Mouse (Mus musculus) neural tube, embryonic 12.5 days (tissue): ENCODE measurements around the gene Cmc4. TPM values are rescaled to one million over a fixed set of nuclear protein-coding genes. Genes with fewer than 3 reads are reported as not detected.

Experiments used
- ATAC-seq: fragments of 200-750 bp; cut with Nextera tagmentation; 2 replicates; pipeline ENCODE4 v1.8.0; 2017; ENCODE audit warnings: low read depth, mild to moderate bottlenecking, moderate TSS enrichment, moderate library complexity; ENCODE audit not compliant: low FRiP score
- H3K27ac ChIP-seq: fragments of 300-500 bp; sonication (generic); 2 replicates; pipeline ENCODE4 v1.5.1; 2016
- H3K27me3 ChIP-seq: fragments of 300-500 bp; sonication (generic); replicated peaks from 2 replicates; pipeline ENCODE4 v1.6.1; 2016; ENCODE audit warnings: mild to moderate bottlenecking
- H3K36me3 ChIP-seq: fragments of 300-500 bp; sonication (generic); 2 replicates; pipeline ENCODE4 v1.6.1; 2016; ENCODE audit warnings: mild to moderate bottlenecking
- H3K4me1 ChIP-seq: fragments of 300-500 bp; sonication (generic); 2 replicates; pipeline ENCODE4 v1.6.1; 2016
- H3K4me2 ChIP-seq: fragments of 300-500 bp; sonication (generic); replicated peaks from 2 replicates; pipeline ENCODE4 v1.6.1; 2016; ENCODE audit warnings: mild to moderate bottlenecking
- H3K4me3 ChIP-seq: fragments of 300-500 bp; sonication (generic); 2 replicates; pipeline ENCODE4 v1.5.1; 2016
- H3K9ac ChIP-seq: fragments of 300-500 bp; sonication (generic); 2 replicates; pipeline ENCODE4 v1.6.1; 2016; ENCODE audit warnings: mild to moderate bottlenecking
- H3K9me3 ChIP-seq: fragments of 300-500 bp; sonication (generic); 2 replicates; pipeline ENCODE4 v1.6.1; 2016; ENCODE audit warnings: mild to moderate bottlenecking
- WGBS: fragments of 180-500 bp; shearing (Covaris S2); methylation state at CpG from one replicate; pipeline ENCODE4 v1.1.7; 2016; 5-methylcytosine and 5-hydroxymethylcytosine counted together
- polyA plus RNA-seq: library from polyadenylated mRNA; unstranded; fragments of >200 nt; fragmentation: Nextera tagmentation; extraction: Ambion mirVana; gene quantifications from 2 replicates; pipeline ENCODE4 v1.2.1, GENCODE M21; 2016

Cmc4 gene
- 18.2 and 21.5 TPM in 2 replicates for polyA plus RNA-seq

DNA sequence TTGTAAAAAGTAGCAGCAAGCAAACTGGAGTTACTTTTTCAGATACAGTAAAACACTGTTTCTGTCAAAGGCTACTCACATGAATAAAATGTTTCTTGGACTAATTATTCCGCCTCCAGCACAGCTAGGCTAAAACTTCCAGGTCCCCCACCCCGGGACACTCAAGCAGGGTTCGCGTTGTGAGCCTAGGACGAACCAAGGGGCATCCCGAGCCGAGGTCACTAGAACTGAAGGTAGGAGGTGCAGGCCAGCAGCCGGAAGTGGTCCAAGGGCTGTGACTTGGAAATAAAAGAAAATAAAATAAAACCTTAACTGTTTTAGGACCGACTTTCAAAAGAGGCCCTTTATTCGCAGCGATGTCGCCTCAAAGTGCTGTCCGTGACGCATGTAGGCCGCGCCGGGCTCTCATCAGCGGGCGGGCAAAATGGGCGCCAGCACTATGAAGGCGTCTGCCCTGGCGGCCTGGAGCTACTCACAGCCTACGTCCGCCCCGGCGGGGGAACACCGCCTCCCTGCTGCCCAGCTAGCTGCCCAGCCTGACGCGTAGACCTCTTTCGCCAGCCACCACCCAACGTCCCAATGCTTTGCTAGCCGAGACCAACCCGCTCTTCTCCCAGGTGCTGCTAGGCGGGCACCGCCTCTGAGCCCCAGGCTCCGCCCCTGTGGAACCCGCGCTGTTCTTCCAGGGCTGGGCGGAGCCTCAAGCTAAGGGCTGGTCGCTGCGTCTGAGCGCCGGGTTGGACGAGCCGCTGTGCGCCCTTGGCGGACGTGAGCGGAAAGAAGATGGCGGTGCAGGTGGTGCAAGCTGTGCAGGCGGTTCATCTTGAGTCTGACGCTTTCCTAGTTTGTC is at the start of gene Cmc4, which contains the start of the genes Mtcp1 and Brcc3:
Gene Cmc4, minus strand, starts transcription at position 649 of the 850 bp plus-strand sequence.
Gene Mtcp1, minus strand, starts transcription at position 653 of the 850 bp plus-strand sequence.
Gene Brcc3, plus strand, starts transcription at position 693 of the 850 bp plus-strand sequence.
- Histone ChIP-seq H3K9me3 (no peaks in the 10 kb centered on the region), H3K4me3 (peak within 1 kb of the TSS; percentile 45), H3K36me3 (no peaks in the 10 kb centered on the region), H3K27ac (peak within 1 kb of the TSS; percentile 64), H3K4me2 (peak within 1 kb of the TSS; percentile 50), H3K4me1 (no peaks in the 10 kb centered on the region), H3K27me3 (no peaks in the 10 kb centered on the region), H3K9ac (peak within 1 kb of the TSS; percentile 62)
- WGBS = 17% methylated on average over 52 of the region's 52 CpGs
- ATAC-seq = peak; percentile 100

DNA sequence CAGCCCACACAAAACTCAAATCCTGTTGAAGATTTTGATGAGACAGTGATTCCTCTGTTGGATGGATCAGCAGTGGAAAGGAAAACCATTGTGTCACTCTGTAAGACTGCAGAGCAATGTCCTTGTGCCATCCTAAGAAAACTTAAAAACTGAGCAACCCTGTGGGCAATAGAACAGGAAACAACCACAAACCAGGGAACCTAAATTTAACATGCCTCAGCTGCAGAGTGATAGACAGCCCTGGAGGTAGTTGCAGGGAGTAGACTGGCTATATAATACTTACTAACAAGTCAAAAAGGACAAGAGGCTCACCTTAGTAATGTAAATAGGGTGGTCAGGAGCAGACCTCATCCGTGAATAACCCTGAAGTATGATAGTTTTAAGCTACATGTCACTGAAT is 38.2 kb upstream of the Cmc4 start:
- Histone ChIP-seq H3K4me3 (no peak overlapping the region), H3K9me3 (no peaks in the 10 kb centered on the region), H3K36me3 (peaks cover 10% of the 10 kb centered on the region), H3K27me3 (no peaks in the 10 kb centered on the region), H3K4me2 (no peak overlapping the region), H3K4me1 (no peaks in the 10 kb centered on the region), H3K9ac (no peak overlapping the region), H3K27ac (no peak overlapping the region)
- ATAC-seq = no peak
- WGBS = 79% methylated on average over 1 of the region's 1 CpGs

DNA sequence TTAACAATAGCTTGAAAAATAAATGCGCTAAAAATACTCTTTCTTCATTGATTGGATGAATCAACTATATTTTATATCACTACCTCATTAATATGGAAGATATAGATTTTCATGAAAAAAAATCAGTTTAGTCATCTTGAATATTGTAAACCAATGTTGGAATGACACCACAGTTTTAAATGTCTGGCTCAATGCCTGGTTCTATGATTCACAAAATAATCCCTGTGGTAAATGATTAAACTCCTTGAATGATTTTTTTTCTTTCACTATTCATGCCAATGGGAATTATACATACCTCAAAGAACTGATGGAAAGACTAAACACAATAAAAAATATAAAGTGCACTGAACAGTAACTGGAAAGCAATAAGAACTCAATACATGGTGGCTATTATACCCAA is 6.7 kb downstream of the Cmc4 start:
- H3K9me3 ChIP-seq = no peaks in the 10 kb centered on the region
- no peak overlapping the region for H3K9ac ChIP-seq
- no peak overlapping the region for H3K4me2 ChIP-seq
- no peak overlapping the region for H3K27ac ChIP-seq
- no peaks in the 10 kb centered on the region for H3K4me1 ChIP-seq
- no peak overlapping the region for H3K4me3 ChIP-seq
- no peak for ATAC-seq
- no peaks in the 10 kb centered on the region for H3K36me3 ChIP-seq
- 92% methylated on average over 1 of the region's 1 CpGs for WGBS
- no peaks in the 10 kb centered on the region for H3K27me3 ChIP-seq

GRCm38 (mm10) chrX:75403350-75403749 is 13.0 kb downstream of the Cmc4 start:
- ATAC-seq = no peak

DNA sequence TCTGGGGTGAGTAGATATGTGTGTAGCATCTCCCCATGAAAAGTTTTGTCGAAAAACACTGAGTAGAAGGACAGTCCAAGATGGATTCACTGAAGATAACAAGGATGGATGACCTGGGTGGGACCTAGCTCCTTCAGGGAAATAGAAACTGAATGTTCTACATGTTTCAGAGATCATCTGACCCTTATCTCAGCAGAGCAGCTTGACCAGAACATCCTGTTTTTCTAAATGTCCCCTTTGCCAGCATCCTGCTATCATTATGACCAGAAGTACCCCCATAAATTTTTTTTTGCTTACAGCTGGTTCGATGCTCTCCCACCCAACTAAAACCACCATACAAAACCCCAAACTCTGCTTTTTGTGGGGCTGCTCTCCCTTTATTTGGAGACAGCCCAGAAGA is 13.7 kb downstream of the Cmc4 start:
- Histone ChIP-seq H3K9ac (no peak overlapping the region), H3K36me3 (no peaks in the 10 kb centered on the region), H3K4me1 (no peaks in the 10 kb centered on the region), H3K27ac (no peak overlapping the region), H3K4me3 (no peak overlapping the region), H3K4me2 (no peak overlapping the region), H3K27me3 (no peaks in the 10 kb centered on the region), H3K9me3 (no peaks in the 10 kb centered on the region)
- WGBS = 71% methylated on average over 2 of the region's 2 CpGs
- ATAC-seq = no peak

More at GRCm38 (mm10) chrX:75403350-75403749, 13.0 kb downstream of the Cmc4 start:
- no peak overlapping the region for H3K9ac ChIP-seq
- H3K4me3 ChIP-seq = no peak overlapping the region
- no peaks in the 10 kb centered on the region for H3K9me3 ChIP-seq
- H3K36me3 ChIP-seq = no peaks in the 10 kb centered on the region
- H3K27me3 ChIP-seq = no peaks in the 10 kb centered on the region
- H3K4me1 ChIP-seq = no peaks in the 10 kb centered on the region
- no peak overlapping the region for H3K4me2 ChIP-seq
- H3K27ac ChIP-seq = no peak overlapping the region

GRCm38 (mm10) chrX:75399471-75399870 is 16.9 kb downstream of the Cmc4 start:
- WGBS = 98% methylated on average over 1 of the region's 1 CpGs
- H3K27ac ChIP-seq = no peak overlapping the region
- no peak overlapping the region for H3K4me2 ChIP-seq
- H3K4me1 ChIP-seq = no peaks in the 10 kb centered on the region
- H3K9me3 ChIP-seq = no peaks in the 10 kb centered on the region
- H3K27me3 ChIP-seq = no peaks in the 10 kb centered on the region
- H3K36me3 ChIP-seq = no peaks in the 10 kb centered on the region
- no peak overlapping the region for H3K4me3 ChIP-seq
- H3K9ac ChIP-seq = no peak overlapping the region
- no peak for ATAC-seq

DNA sequence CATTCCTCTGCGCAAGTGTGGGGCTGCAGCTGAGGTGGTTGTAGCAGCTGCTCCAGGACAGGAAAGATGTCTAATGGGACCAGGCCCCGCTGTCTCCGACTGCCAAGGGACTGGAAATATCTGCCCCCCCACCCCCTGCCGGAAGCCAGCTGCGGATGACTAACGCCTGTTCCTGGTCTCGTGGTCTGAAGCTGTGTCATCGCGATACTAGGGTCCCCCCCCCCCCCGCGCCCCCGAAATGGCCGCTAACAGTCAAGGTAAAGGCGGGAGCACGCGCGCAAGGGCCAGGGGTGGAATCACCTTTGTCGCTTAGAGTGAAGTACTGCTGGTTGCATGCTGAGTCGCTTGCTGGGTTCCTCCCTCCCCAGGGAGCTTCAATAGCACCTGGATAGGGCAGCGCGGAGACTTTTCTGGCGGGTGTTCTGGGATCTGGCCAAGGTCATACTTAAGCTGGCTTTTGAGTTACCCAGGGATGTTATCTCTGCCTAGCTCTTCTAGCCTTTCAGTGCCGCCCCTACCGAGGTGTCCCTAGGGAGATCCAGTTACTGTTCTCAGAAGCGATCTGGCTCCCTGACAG is 34.1 kb downstream of the Cmc4 start, which contains the start of the genes Fundc2 and F8:
Gene Fundc2, plus strand, starts transcription at position 205 of the 577 bp plus-strand sequence.
Gene F8, minus strand, starts transcription at position 421 of the 577 bp plus-strand sequence.
- WGBS = 10% methylated on average over 25 of the region's 25 CpGs
- no peaks in the 10 kb centered on the region for H3K9me3 ChIP-seq
- H3K9ac ChIP-seq = peak within 1 kb of the TSS; percentile 47; the same call in 1 of the 2 replicates
- H3K4me2 ChIP-seq = peak within 1 kb of the TSS; percentile 51
- no peaks in the 10 kb centered on the region for H3K36me3 ChIP-seq
- no peak within 1 kb of the TSS for H3K27ac ChIP-seq
- no peaks in the 10 kb centered on the region for H3K4me1 ChIP-seq
- peak within 1 kb of the TSS; percentile 40 for H3K4me3 ChIP-seq
- ATAC-seq = peak; percentile 98
- H3K27me3 ChIP-seq = no peaks in the 10 kb centered on the region

DNA sequence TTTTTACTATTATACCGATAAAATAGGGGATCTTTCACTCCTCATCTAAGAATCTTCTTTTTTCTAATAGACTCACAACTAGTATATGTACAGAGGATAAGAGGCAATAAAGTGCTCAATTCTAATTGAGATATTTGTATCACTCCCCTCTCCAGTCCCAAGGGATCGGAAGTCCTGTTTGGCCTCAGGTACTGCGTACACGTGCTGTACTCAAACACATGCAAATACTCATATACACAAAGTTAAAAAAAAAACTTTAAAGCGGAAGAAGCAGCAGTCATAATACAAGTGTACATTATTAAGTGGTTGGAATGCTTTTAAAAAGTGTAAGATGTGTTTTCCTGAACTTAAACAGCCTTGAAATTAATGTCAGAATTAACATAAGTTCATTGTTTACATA is 34.7 kb downstream of the Cmc4 start:
- Histone ChIP-seq H3K36me3 (no peaks in the 10 kb centered on the region), H3K27ac (no peak overlapping the region), H3K27me3 (no peaks in the 10 kb centered on the region), H3K9me3 (no peaks in the 10 kb centered on the region), H3K9ac (no peak overlapping the region), H3K4me3 (no peak overlapping the region; the same call in 1 of the 2 replicates), H3K4me1 (no peaks in the 10 kb centered on the region), H3K4me2 (peak overlapping the region; percentile 51; the same call in 1 of the 2 replicates)
- WGBS = 79% methylated on average over 5 of the region's 5 CpGs
- peak; percentile 44; the same call in 1 of the 2 replicates for ATAC-seq

GRCm38 (mm10) chrX:75381176-75381575 is 35.2 kb downstream of the Cmc4 start:
- no peak overlapping the region for H3K4me2 ChIP-seq

GRCm38 (mm10) chrX:75376815-75377214 is 39.6 kb downstream of the Cmc4 start:
- H3K9ac ChIP-seq = no peak overlapping the region
- no peak for ATAC-seq
- H3K27me3 ChIP-seq = no peaks in the 10 kb centered on the region
- H3K4me1 ChIP-seq = no peaks in the 10 kb centered on the region
- H3K4me2 ChIP-seq = no peak overlapping the region
- H3K9me3 ChIP-seq = no peaks in the 10 kb centered on the region
- no peaks in the 10 kb centered on the region for H3K36me3 ChIP-seq
- H3K27ac ChIP-seq = no peak overlapping the region
- no peak overlapping the region for H3K4me3 ChIP-seq

More at GRCm38 (mm10) chrX:75381176-75381575, 35.2 kb downstream of the Cmc4 start:
- Histone ChIP-seq H3K27ac (no peak overlapping the region), H3K4me3 (no peak overlapping the region), H3K4me1 (no peaks in the 10 kb centered on the region), H3K9me3 (no peaks in the 10 kb centered on the region), H3K36me3 (no peaks in the 10 kb centered on the region), H3K27me3 (no peaks in the 10 kb centered on the region), H3K9ac (no peak overlapping the region)
- no peak for ATAC-seq
- WGBS = 87% methylated on average over 1 of the region's 1 CpGs

GRCm38 (mm10) chrX:75372666-75373425 is 43.5 kb downstream of the Cmc4 start:
- Histone ChIP-seq H3K4me1 (no peaks in the 10 kb centered on the region), H3K4me3 (no peak overlapping the region), H3K27me3 (no peaks in the 10 kb centered on the region), H3K4me2 (no peak overlapping the region), H3K27ac (no peak overlapping the region), H3K9ac (no peak overlapping the region), H3K9me3 (no peaks in the 10 kb centered on the region), H3K36me3 (no peaks in the 10 kb centered on the region)
- ATAC-seq = no peak
- 90% methylated on average over 2 of the region's 2 CpGs for WGBS

GRCm38 (mm10) chrX:75370197-75370596 is 46.2 kb downstream of the Cmc4 start:
- Histone ChIP-seq H3K27ac (no peak overlapping the region), H3K9ac (no peak overlapping the region), H3K9me3 (no peaks in the 10 kb centered on the region), H3K4me3 (no peak overlapping the region), H3K4me1 (no peaks in the 10 kb centered on the region), H3K36me3 (no peaks in the 10 kb centered on the region), H3K27me3 (no peaks in the 10 kb centered on the region), H3K4me2 (no peak overlapping the region)
- no peak for ATAC-seq
